18 mouse cellular contexts compared by ENCODE assay signal in the genomic region with DNA sequence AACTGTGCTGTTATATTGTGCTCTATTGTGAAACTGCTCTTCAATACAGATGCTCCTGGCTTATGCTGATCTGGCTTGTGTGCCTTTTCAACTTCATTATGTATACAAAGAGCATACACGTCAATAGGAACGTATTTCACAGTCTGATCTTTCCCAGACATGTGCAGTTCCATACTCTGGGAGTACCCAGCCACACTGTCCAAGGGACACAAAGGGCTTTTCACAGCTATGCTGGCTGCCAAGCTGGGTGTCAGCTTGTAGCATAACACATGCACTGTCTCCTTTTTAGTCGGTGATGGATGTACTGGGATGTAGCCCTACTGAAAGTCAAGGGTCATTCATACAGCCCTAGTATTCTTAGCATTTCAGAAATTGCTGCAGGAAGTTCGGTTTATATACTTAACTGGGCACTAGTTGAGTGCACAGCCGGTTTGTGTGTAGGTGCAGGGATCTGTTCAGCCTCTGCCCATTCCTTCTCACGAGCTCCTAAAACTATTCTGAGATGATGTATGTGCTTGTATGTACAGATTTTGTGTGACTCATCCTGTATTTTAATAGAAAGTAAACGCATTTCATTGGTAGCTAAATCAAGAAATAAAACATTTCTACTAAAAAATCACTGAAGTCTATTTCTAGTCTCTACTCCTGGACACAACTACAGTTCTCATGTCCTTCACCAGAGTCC. TPM values are rescaled to one million over a fixed set of nuclear protein-coding genes. Genes with fewer than 3 reads are reported as not detected.
DNase-seq lines count a peak whose midpoint lies in the region; ATAC-seq lines count a peak whose summit lies in the region.
"Had no signal": no experiment of that assay in that cellular context is flagged by ENCODE, and none has a peak within 500 bp of the region (broad histone marks: within the 10 kb centered on the region; RNA-seq: fewer than 3 reads in every experiment).

No protein-coding gene starts in this region.

- ATAC-seq in frontal cortex, adult (ENCODE audit: low TSS enrichment) = peak; percentile 88
- ATAC-seq in midbrain, embryonic 14.5 days (ENCODE audit: low FRiP score, low TSS enrichment) = no peak
- peak; percentile 75 for ATAC-seq in hindbrain, embryonic 12.5 days (ENCODE audit: low FRiP score)
- ATAC-seq in neural tube, embryonic 14.5 days (ENCODE audit: low read depth) = peak; percentile 17; the same call in 1 of the 2 replicates
- ATAC-seq: liver, embryonic 12.5 days had no signal

- no peak overlapping the region for H3K4me3 ChIP-seq in midbrain, embryonic 14.5 days (replicated peaks; ENCODE audit: low read depth, low read length)
- H3K4me3 ChIP-seq in midbrain, embryonic 10.5 days = no peak overlapping the region
- no peak overlapping the region for H3K4me3 ChIP-seq in hindbrain, embryonic 12.5 days
- H3K4me3 ChIP-seq in neural tube, embryonic 14.5 days (ENCODE audit: low read depth, low read length) = no peak overlapping the region
- H3K4me3 ChIP-seq: forebrain, embryonic 12.5 days; heart, adult 2 months; heart, embryonic 15.5 days; layer of hippocampus, adult 2 months; liver, embryonic 12.5 days had no signal

- H3K9me3 ChIP-seq in midbrain, embryonic 14.5 days (ENCODE audit: control insufficient read depth, low read length) = no peaks in the 10 kb centered on the region
- no peaks in the 10 kb centered on the region for H3K9me3 ChIP-seq in midbrain, embryonic 10.5 days (replicated peaks)
- H3K9me3 ChIP-seq in hindbrain, embryonic 12.5 days (replicated peaks) = no peaks in the 10 kb centered on the region
- no peaks in the 10 kb centered on the region for H3K9me3 ChIP-seq in neural tube, embryonic 14.5 days (ENCODE audit: control insufficient read depth, low read length)
- H3K9me3 ChIP-seq: forebrain, embryonic 12.5 days; heart, embryonic 15.5 days; liver, embryonic 12.5 days had no signal

- DNase-seq in frontal cortex, postnatal 14 days (ENCODE audit: low spot score in 2 of 2) = no peak
- peak; percentile 30 for DNase-seq in midbrain, embryonic 14.5 days
- DNase-seq in midbrain, embryonic 10.5 days (ENCODE audit: low spot score) = no peak
- DNase-seq in layer of hippocampus, postnatal 14 days (ENCODE audit: low spot score in 2 of 2) = no peak
- DNase-seq: adrenal gland, postnatal 10 days; B cell, adult 2 months; cerebellum, adult 9-11 months; heart, adult 2 months; kidney, adult 18-20 months; kidney, postnatal 10 days; lung, postnatal 14 days had no signal

- no peak overlapping the region for H3K4me2 ChIP-seq in midbrain, embryonic 14.5 days (ENCODE audit: low read length)
- H3K4me2 ChIP-seq in hindbrain, embryonic 12.5 days (replicated peaks) = no peak overlapping the region
- no peak overlapping the region for H3K4me2 ChIP-seq in neural tube, embryonic 14.5 days (ENCODE audit: low read depth, low read length)
- H3K4me2 ChIP-seq: forebrain, embryonic 12.5 days; heart, embryonic 15.5 days; liver, embryonic 12.5 days had no signal

- H3K27ac ChIP-seq in midbrain, embryonic 14.5 days (replicated peaks; ENCODE audit: low read depth, low read length) = no peak overlapping the region
- H3K27ac ChIP-seq in midbrain, embryonic 10.5 days (replicated peaks) = no peak overlapping the region
- peak overlapping the region; percentile 48; the same call in 1 of the 2 replicates for H3K27ac ChIP-seq in hindbrain, embryonic 12.5 days
- no peak overlapping the region for H3K27ac ChIP-seq in neural tube, embryonic 14.5 days (ENCODE audit: low read depth, low read length)
- H3K27ac ChIP-seq: forebrain, embryonic 12.5 days; heart, adult 2 months; heart, embryonic 15.5 days; layer of hippocampus, adult 2 months; liver, embryonic 12.5 days had no signal

- 0 out of 2 replicates have a peak, but pooled peaks cover 4% of the 10 kb centered on the region for H3K4me1 ChIP-seq in midbrain, embryonic 14.5 days (ENCODE audit: control insufficient read depth, insufficient read depth, low read length)
- H3K4me1 ChIP-seq in midbrain, embryonic 10.5 days = 0 out of 2 replicates have a peak, but pooled peaks cover 3% of the 10 kb centered on the region
- no peaks in the 10 kb centered on the region; the same call in none of the 2 replicates for H3K4me1 ChIP-seq in hindbrain, embryonic 12.5 days
- H3K4me1 ChIP-seq in neural tube, embryonic 14.5 days (ENCODE audit: control insufficient read depth, insufficient read depth, low read length) = no peaks in the 10 kb centered on the region
- H3K4me1 ChIP-seq: forebrain, embryonic 12.5 days had no signal

- H3K27me3 ChIP-seq in midbrain, embryonic 14.5 days (ENCODE audit: control insufficient read depth, insufficient read depth, low read length) = no peaks in the 10 kb centered on the region
- no peaks in the 10 kb centered on the region for H3K27me3 ChIP-seq in midbrain, embryonic 10.5 days (ENCODE audit: low read depth, poor library complexity, severe bottlenecking)
- no peaks in the 10 kb centered on the region for H3K27me3 ChIP-seq in hindbrain, embryonic 12.5 days
- no peaks in the 10 kb centered on the region for H3K27me3 ChIP-seq in neural tube, embryonic 14.5 days (ENCODE audit: control insufficient read depth, insufficient read depth, low read length)
- H3K27me3 ChIP-seq: forebrain, embryonic 12.5 days; heart, embryonic 15.5 days; liver, embryonic 12.5 days had no signal

- no peak overlapping the region for H3K9ac ChIP-seq in midbrain, embryonic 14.5 days (replicated peaks; ENCODE audit: low read length)
- peak overlapping the region; percentile 1; the same call in 1 of the 2 replicates for H3K9ac ChIP-seq in hindbrain, embryonic 12.5 days
- no peak overlapping the region for H3K9ac ChIP-seq in neural tube, embryonic 14.5 days (replicated peaks; ENCODE audit: low read depth, low read length)
- H3K9ac ChIP-seq: forebrain, embryonic 12.5 days; heart, embryonic 15.5 days; liver, embryonic 12.5 days had no signal

- H3K36me3 ChIP-seq in midbrain, embryonic 14.5 days (ENCODE audit: control insufficient read depth, insufficient read depth, low read length) = no peaks in the 10 kb centered on the region
- no peaks in the 10 kb centered on the region for H3K36me3 ChIP-seq in midbrain, embryonic 10.5 days
- no peaks in the 10 kb centered on the region for H3K36me3 ChIP-seq in hindbrain, embryonic 12.5 days
- no peaks in the 10 kb centered on the region for H3K36me3 ChIP-seq in neural tube, embryonic 14.5 days (ENCODE audit: control insufficient read depth, insufficient read depth, low read length)
- H3K36me3 ChIP-seq: heart, embryonic 15.5 days; liver, embryonic 12.5 days had no signal

- WGBS in midbrain, embryonic 14.5 days = 62% methylated on average over 7 of the region's 7 CpGs
- WGBS in midbrain, embryonic 10.5 days = 87% methylated on average over 7 of the region's 7 CpGs
- 68% methylated on average over 7 of the region's 7 CpGs for WGBS in hindbrain, embryonic 12.5 days
- WGBS in neural tube, embryonic 14.5 days = 52% methylated on average over 7 of the region's 7 CpGs

RNA-seq across cellular contexts. Expression of gene Adar, which starts 8.7 kb away (rescaled TPM):
- 26.1 and 33.6 TPM in 2 replicates for polyA plus RNA-seq in midbrain, embryonic 14.5 days (2014; fragmentation: Nextera tagmentation; extraction: Ambion mirVana)
- 13.6 and 16.4 TPM in 2 replicates for polyA plus RNA-seq in midbrain, embryonic 10.5 days (2016; fragmentation: Nextera tagmentation; extraction: Ambion mirVana)
- 23.4 and 24.1 TPM in 2 replicates for polyA plus RNA-seq in hindbrain, embryonic 12.5 days (2016; fragmentation: Nextera tagmentation; extraction: Ambion mirVana)
- 32.0 and 32.7 TPM in 2 replicates for polyA plus RNA-seq in neural tube, embryonic 14.5 days (2014; fragmentation: Nextera tagmentation; extraction: Ambion mirVana)
- total RNA-seq in layer of hippocampus, postnatal 14 days (2021) = 10 to 100 TPM; 87.9 to 91.6 TPM

RNA-seq across cellular contexts. Expression of gene Chrnb2, which starts 40.9 kb away (rescaled TPM):
- polyA plus RNA-seq in midbrain, embryonic 14.5 days (2014; fragmentation: Nextera tagmentation; extraction: Ambion mirVana) = 29.6 and 31.5 TPM in 2 replicates
- 5.9 and 11.3 TPM in 2 replicates for polyA plus RNA-seq in midbrain, embryonic 10.5 days (2016; fragmentation: Nextera tagmentation; extraction: Ambion mirVana)
- polyA plus RNA-seq in hindbrain, embryonic 12.5 days (2016; fragmentation: Nextera tagmentation; extraction: Ambion mirVana) = 26.7 and 26.8 TPM in 2 replicates
- 24.5 and 29.9 TPM in 2 replicates for polyA plus RNA-seq in neural tube, embryonic 14.5 days (2014; fragmentation: Nextera tagmentation; extraction: Ambion mirVana)
- 10 to 100 TPM; 27.5 to 28.0 TPM for total RNA-seq in layer of hippocampus, postnatal 14 days (2021)

RNA-seq across cellular contexts. Expression of gene Ube2q1, which starts 49.9 kb away (rescaled TPM):
- polyA plus RNA-seq in midbrain, embryonic 14.5 days (2014; fragmentation: Nextera tagmentation; extraction: Ambion mirVana) = 22.2 and 25.0 TPM in 2 replicates
- 12.5 and 12.9 TPM in 2 replicates for polyA plus RNA-seq in midbrain, embryonic 10.5 days (2016; fragmentation: Nextera tagmentation; extraction: Ambion mirVana)
- 19.2 and 19.9 TPM in 2 replicates for polyA plus RNA-seq in hindbrain, embryonic 12.5 days (2016; fragmentation: Nextera tagmentation; extraction: Ambion mirVana)
- 19.6 and 22.2 TPM in 2 replicates for polyA plus RNA-seq in neural tube, embryonic 14.5 days (2014; fragmentation: Nextera tagmentation; extraction: Ambion mirVana)
- 10 to 100 TPM; 84.2 to 89.3 TPM for total RNA-seq in layer of hippocampus, postnatal 14 days (2021)
